Mouse (Mus musculus): Measurements from ENCODE around the gene Nol9.

DNA sequence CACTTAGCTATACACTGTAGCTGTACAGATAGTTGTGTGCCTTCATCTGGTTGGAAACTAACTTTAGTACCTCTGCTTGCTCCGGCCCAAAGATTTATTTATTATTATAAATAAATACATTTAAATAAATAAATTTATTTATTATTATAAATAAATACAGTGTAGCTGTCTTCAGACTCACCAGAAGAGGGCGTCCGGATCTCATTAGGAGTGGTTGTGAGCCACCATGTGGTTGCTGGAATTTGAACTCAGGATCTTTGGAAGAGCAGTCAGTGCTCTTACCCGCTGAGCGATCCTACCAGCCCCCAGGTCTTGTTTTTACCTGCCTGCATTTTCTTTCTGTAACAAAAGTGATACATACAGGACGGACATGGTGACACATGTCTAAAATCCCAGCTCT lies 33.0 kb upstream of the Nol9 start:
- no peak for TF ChIP-seq POLR2A (IDR thresholded peaks at IDR 0.05; ENCODE audit: control insufficient read depth, low read depth, low read length)
- no peak for TF ChIP-seq CTCF (IDR thresholded peaks at IDR 0.05; ENCODE audit: control insufficient read depth, insufficient read depth, insufficient replicate concordance, low read depth, low read length)

Measured in testis, adult 2 months (tissue).